Mouse (Mus musculus): ENCODE measurements around the gene Zbtb7a. TPM values are rescaled to one million over a fixed set of nuclear protein-coding genes. Genes with fewer than 3 reads are reported as not detected.

The Zbtb7a gene
- polyA plus RNA-seq, 1 experiment: 100.0 TPM

DNA sequence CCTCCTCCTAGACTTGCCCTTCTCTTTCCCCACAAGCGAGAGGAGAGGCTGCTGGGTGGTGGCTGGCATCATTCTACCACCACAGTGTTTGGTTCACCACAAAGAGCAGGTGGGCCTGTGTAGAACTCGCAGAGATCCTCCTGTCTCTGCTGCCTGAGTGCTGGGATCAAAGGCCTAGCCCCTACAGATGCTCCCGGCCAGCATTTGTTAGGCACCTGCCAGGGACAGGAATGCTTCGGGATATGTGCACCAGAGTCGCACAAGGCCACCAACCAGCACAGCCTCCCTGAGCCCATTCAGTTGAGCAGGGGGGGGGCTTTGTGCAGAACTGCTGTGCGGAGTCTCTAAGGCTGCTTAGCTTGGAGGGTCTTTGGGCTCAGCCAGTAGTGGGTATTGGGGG is 10.3 kb downstream of the Zbtb7a start:
- Histone ChIP-seq H3K9me3 (no peaks in the 10 kb centered on the region), H3K4me1 (peaks cover 94% of the 10 kb centered on the region), H3K4me3 (replicated peaks) (peak overlapping the region; percentile 53), H3K27me3 (replicated peaks) (no peaks in the 10 kb centered on the region), H3K36me3 (replicated peaks; ENCODE audit: low read length) (peaks cover 97% of the 10 kb centered on the region)
- TF ChIP-seq FLI1 (IDR thresholded peaks at IDR 0.05; ENCODE audit: low read length) (no peak), GATA1 (IDR thresholded peaks at IDR 0.05; ENCODE audit: borderline replicate concordance, low read length) (no peak)

DNA sequence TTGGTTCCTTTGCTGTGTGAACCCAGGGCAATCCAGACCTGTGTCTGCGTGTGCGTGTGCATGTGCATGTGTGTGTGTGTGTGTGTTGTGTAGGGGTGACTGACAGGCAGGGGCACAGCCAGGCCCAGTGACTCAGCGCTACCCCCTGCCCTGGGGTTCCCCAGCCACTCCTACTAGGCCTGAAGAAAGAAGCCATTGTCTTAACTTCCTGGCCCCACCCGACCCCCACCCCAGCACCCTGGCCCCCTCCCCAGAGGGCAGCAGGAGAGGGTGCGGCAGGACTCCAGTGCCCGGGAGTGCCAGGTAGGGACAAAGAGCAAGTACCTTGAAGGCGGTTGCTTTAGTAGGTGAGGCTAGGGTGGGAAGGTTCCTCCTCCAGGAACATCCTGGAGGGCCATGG is 10.8 kb downstream of the Zbtb7a start:
- Histone ChIP-seq H3K4me1 (peaks cover 93% of the 10 kb centered on the region), H3K36me3 (replicated peaks; ENCODE audit: low read length) (peaks cover 95% of the 10 kb centered on the region), H3K4me3 (replicated peaks) (peak overlapping the region; percentile 60), H3K9me3 (no peaks in the 10 kb centered on the region), H3K27me3 (replicated peaks) (no peaks in the 10 kb centered on the region)
- TF ChIP-seq GATA1 (IDR thresholded peaks at IDR 0.05; ENCODE audit: borderline replicate concordance, low read length) (no peak), FLI1 (IDR thresholded peaks at IDR 0.05; ENCODE audit: low read length) (no peak)

DNA sequence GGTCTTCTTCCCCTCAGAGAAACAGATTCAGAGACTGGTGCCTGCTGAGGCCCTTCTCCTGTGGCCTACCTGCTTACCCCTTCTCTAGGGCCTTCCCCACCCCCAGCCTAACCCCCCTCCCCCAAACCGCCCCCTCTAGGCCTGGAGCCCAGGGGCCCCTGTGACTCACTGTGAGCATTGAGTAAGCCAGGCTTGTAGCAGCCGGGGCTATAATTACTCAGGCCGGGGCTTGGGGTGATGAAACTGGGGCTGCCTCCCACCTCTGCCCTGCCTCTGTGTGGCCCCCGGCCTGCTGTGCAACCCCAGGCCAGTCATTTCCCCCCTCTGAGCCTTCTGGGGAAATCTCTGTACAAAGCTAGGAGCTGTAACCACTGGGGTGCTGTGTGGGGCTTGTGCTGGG is 11.3 kb downstream of the Zbtb7a start:
- H3K27me3 ChIP-seq (replicated peaks): no peaks in the 10 kb centered on the region
- no peak for TF ChIP-seq GATA1 (IDR thresholded peaks at IDR 0.05; ENCODE audit: borderline replicate concordance, low read length)
- TF ChIP-seq FLI1 (IDR thresholded peaks at IDR 0.05; ENCODE audit: low read length): no peak
- peaks cover 94% of the 10 kb centered on the region for H3K36me3 ChIP-seq (replicated peaks; ENCODE audit: low read length)
- peak overlapping the region; percentile 53 for H3K4me3 ChIP-seq (replicated peaks)
- H3K4me1 ChIP-seq: peaks cover 93% of the 10 kb centered on the region
- no peaks in the 10 kb centered on the region for H3K9me3 ChIP-seq

DNA sequence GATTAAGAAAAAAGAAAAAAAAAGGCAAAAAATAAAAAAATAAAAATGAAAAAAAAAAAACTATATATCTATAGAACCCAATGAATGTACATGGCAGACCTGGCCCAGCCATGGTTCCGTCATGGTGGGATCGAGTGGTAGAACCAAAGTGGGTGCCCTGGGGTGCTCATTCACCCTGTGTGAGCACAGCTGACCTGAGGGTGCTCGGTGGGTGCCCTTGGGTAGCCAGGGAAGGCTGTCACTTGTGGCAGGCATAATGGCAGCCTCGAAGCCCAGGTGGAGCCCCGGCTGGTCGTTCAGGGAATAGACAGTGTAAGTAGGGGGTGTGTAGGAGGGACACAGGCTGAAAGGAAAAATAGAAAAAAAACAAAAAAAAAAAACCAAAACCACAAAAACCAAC is 16.2 kb downstream of the Zbtb7a start:
- Histone ChIP-seq H3K4me1 (peaks cover 78% of the 10 kb centered on the region), H3K27me3 (replicated peaks) (no peaks in the 10 kb centered on the region), H3K4me3 (replicated peaks) (peak overlapping the region; percentile 33), H3K36me3 (replicated peaks; ENCODE audit: low read length) (peaks cover 93% of the 10 kb centered on the region), H3K9me3 (no peaks in the 10 kb centered on the region)
- TF ChIP-seq GATA1 (IDR thresholded peaks at IDR 0.05; ENCODE audit: borderline replicate concordance, low read length): no peak
- no peak for TF ChIP-seq FLI1 (IDR thresholded peaks at IDR 0.05; ENCODE audit: low read length)

DNA sequence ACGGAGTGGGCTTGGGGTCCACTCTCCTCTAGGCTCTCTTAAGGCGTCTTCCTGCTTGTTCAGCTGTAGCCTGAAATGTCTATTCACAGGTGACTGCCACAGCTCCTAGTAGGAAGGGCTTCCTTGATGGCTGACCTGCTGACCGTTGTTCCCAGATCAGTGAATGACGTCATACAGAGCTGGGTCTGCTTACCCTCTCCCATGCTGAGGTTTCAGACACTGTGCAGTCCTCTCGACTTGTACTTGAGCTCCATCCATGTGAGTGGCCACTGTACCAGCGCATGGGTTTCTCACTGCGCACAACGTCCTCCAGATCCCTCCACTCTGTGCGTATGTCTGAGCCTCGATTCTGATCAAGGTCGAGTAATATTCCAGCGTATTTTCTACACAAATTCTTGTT is 17.6 kb downstream of the Zbtb7a start:
- TF ChIP-seq GATA1 (IDR thresholded peaks at IDR 0.05; ENCODE audit: borderline replicate concordance, low read length) (no peak), FLI1 (IDR thresholded peaks at IDR 0.05; ENCODE audit: low read length) (no peak)
- no peaks in the 10 kb centered on the region for H3K9me3 ChIP-seq
- H3K4me3 ChIP-seq (replicated peaks): peak overlapping the region; percentile 59
- H3K4me1 ChIP-seq: peaks cover 71% of the 10 kb centered on the region
- H3K27me3 ChIP-seq (replicated peaks): no peaks in the 10 kb centered on the region
- peaks cover 93% of the 10 kb centered on the region for H3K36me3 ChIP-seq (replicated peaks; ENCODE audit: low read length)

DNA sequence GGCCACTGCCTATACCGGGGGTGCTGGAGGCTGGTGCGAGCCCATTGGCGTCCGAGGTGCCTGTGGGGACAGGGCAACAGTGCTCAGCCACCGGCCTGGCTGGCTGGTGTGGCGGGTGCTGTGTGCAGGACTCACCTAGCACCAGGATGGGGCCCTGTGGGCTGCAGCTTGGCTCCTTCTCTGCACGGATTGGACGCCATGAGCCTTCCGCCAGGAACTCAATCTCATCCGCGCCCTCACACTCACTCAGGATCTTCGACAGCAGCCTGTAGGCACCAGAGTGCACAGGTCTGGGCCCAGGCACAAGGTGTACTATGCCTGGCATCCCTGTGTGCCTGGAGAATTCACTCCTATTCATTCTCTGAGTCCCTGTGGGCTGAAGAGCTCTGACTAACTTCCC is 19.3 kb downstream of the Zbtb7a start:
- H3K36me3 ChIP-seq (replicated peaks; ENCODE audit: low read length): peaks cover 93% of the 10 kb centered on the region
- H3K27me3 ChIP-seq (replicated peaks): no peaks in the 10 kb centered on the region
- peaks cover 76% of the 10 kb centered on the region for H3K4me1 ChIP-seq
- no peak overlapping the region for H3K4me3 ChIP-seq (replicated peaks)
- TF ChIP-seq FLI1 (IDR thresholded peaks at IDR 0.05; ENCODE audit: low read length) (no peak), GATA1 (IDR thresholded peaks at IDR 0.05; ENCODE audit: borderline replicate concordance, low read length) (no peak)
- no peaks in the 10 kb centered on the region for H3K9me3 ChIP-seq

DNA sequence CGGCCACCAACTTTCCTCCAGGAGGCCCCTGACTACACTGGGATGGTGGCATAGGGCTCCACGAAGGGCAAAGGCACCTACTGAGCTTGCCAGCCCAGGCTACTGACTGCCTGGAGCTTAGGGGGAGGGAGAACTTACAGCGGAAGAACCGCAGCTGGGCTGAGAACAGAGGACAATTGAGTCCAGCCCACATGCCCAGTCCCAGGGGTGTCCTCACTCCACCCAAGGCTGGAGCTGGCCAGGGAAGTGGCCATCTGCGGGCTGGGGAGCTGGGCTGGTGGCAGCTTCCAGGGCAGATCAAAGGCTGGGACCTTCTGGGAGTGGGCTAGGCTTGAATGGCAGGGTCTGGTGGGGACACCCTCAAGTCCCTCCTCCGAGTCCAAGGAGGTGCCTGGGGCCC is 19.7 kb downstream of the Zbtb7a start:
- H3K9me3 ChIP-seq: no peaks in the 10 kb centered on the region
- no peak for TF ChIP-seq GATA1 (IDR thresholded peaks at IDR 0.05; ENCODE audit: borderline replicate concordance, low read length)
- no peak for TF ChIP-seq FLI1 (IDR thresholded peaks at IDR 0.05; ENCODE audit: low read length)

DNA sequence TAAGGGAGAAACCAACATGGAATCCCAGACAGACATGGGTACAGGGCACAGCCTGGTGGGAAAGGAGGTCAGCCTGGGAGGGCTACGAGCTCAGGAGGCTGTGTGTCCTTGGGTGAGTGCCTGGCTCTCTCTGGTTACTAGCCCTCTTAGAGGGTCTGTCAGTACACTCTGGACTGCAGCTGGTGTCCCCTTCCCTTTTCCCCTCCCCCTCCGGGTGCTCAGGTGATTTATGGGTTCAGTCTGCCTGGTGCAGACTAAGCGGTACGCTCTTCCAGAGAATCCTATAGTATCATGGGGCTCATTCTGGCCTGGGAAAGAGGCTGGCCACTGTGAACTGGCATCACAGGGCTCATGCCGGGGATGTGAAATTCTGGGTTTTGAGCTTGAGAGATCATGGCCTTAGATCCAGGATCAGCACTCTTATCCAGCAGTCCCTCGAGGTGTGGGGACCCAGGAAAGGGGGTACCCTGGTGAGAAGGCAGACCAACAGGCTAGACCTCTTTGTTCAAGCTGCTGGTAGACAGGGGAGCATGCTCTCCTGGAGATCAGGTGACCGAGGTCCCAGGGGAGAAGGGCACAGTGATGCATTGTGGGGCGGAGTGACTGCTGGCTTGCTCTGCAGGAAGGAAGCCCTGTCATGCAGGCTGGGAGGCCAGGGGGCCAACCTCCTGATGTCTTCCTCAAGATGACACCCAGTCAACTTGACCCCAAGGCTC is 26.7 kb downstream of the Zbtb7a start:
- H3K9me3 ChIP-seq: no peaks in the 10 kb centered on the region
- TF ChIP-seq GATA1 (IDR thresholded peaks at IDR 0.05; ENCODE audit: borderline replicate concordance, low read length) (no peak), FLI1 (IDR thresholded peaks at IDR 0.05; ENCODE audit: low read length) (no peak)
- peaks cover 94% of the 10 kb centered on the region for H3K4me1 ChIP-seq
- peak overlapping the region; percentile 87 for H3K4me3 ChIP-seq (replicated peaks)
- no peaks in the 10 kb centered on the region for H3K27me3 ChIP-seq (replicated peaks)
- peaks cover 86% of the 10 kb centered on the region for H3K36me3 ChIP-seq (replicated peaks; ENCODE audit: low read length)

More for the DNA sequence above, 19.7 kb downstream of the Zbtb7a start:
- Histone ChIP-seq H3K27me3 (replicated peaks) (no peaks in the 10 kb centered on the region), H3K4me1 (peaks cover 75% of the 10 kb centered on the region), H3K4me3 (replicated peaks) (no peak overlapping the region), H3K36me3 (replicated peaks; ENCODE audit: low read length) (peaks cover 92% of the 10 kb centered on the region)

DNA sequence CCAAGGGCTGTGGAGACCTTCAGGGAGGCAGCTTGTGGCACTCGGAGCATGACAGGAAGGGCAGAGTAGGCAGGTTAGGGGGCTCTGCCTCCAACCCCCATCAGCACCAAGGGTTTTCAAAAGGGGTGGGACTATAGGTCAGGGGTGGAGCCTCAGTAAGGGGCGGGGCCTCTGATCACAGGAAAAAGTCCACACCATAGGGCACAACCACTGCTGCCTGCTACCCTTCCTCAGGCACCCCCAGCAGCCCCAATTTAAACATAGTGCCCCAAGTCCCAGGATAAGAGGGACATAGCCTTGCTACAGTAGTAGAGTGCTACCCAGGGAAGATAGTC is 27.3 kb downstream of the Zbtb7a start:
- no peaks in the 10 kb centered on the region for H3K27me3 ChIP-seq (replicated peaks)
- H3K4me1 ChIP-seq: peaks cover 94% of the 10 kb centered on the region
- H3K4me3 ChIP-seq (replicated peaks): peak overlapping the region; percentile 87
- H3K9me3 ChIP-seq: no peaks in the 10 kb centered on the region
- peaks cover 80% of the 10 kb centered on the region for H3K36me3 ChIP-seq (replicated peaks; ENCODE audit: low read length)
- TF ChIP-seq GATA1 (IDR thresholded peaks at IDR 0.05; ENCODE audit: borderline replicate concordance, low read length) (no peak), FLI1 (IDR thresholded peaks at IDR 0.05; ENCODE audit: low read length) (no peak)

DNA sequence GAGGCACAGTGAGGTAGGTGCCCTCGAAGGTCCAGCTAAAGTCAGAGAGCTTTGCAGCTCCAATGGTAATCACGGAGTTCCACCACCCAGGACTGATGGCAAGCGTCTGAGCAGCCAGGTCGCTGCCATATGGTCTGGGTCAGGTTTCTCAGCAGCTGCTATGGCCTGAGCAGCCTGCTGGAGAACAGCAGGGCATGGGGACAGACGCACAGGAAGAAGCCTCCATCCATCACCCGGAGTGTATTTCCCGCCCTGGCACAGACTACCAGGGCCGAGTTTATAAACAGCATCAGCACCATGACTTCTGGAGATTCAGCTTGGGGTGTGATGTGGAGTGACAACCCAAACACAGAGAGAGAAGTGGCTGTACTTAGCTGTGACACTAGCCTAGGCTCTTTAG is 30.1 kb downstream of the Zbtb7a start:
- peaks cover 82% of the 10 kb centered on the region for H3K4me1 ChIP-seq
- H3K9me3 ChIP-seq: no peaks in the 10 kb centered on the region
- H3K27me3 ChIP-seq (replicated peaks): no peaks in the 10 kb centered on the region
- TF ChIP-seq GATA1 (IDR thresholded peaks at IDR 0.05; ENCODE audit: borderline replicate concordance, low read length) (no peak), FLI1 (IDR thresholded peaks at IDR 0.05; ENCODE audit: low read length) (no peak)
- peaks cover 54% of the 10 kb centered on the region for H3K36me3 ChIP-seq (replicated peaks; ENCODE audit: low read length)
- H3K4me3 ChIP-seq (replicated peaks): peak overlapping the region; percentile 24

All from megakaryocyte, embryonic 14.5 days (primary cell).